Mouse (Mus musculus): Measurements from ENCODE around the gene Slc4a5. TPM values are rescaled to one million over a fixed set of nuclear protein-coding genes. Genes with fewer than 3 reads are reported as not detected.
A peak's percentile ranks its signal among the peaks of the same experiment; 100 is the strongest.

Slc4a5 gene
- polyA plus RNA-seq, 1 experiment from 2014 or later: 0.05 TPM

DNA sequence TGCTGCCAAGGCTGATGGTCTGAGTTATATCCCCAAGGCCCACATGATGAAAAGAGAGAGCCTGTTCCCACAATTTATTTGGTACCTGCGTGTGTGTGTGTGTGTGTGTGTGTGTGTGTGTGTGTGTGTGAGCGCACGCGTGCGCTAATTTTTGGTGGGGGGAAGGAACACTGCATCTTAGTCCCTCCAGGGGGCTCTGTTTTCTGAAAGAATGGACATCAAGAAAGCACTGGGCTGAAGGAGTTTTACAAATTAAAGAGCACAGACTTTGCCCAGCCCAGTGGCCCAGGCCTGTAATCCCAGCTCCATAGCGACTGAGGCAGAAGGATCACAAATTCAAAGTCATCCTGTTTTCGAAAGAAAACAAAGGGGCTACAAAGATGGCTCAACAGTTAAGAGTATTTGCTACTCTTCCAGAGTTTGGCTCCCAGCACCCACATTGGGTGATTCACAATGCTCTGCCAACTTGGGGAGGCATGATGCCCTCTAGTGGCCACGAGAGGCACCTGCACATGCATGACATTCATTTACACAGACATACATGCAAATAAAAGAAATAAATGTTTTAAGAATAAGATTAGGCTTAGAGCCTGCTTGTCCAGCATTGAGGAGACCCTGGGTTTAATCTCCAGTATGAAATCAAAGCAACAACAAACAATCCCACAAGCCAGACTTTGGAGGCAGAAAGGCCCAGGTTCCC, 60.8 kb downstream of the Slc4a5 start:
- Histone ChIP-seq H3K9ac (replicated peaks) (no peak overlapping the region), H3K4me1 (ENCODE audit: insufficient read depth) (no peaks in the 10 kb centered on the region), H3K27ac (ENCODE audit: low read depth) (no peak overlapping the region), H3K4me2 (ENCODE audit: low read depth, low read length) (no peak overlapping the region), H3K9me3 (ENCODE audit: low read length) (0 out of 2 replicates have a peak, but pooled peaks cover 3% of the 10 kb centered on the region), H3K36me3 (replicated peaks; ENCODE audit: insufficient read depth, low read length) (no peaks in the 10 kb centered on the region), H3K27me3 (ENCODE audit: insufficient read depth, low read length) (no peaks in the 10 kb centered on the region), H3K4me3 (ENCODE audit: low read depth, low read length) (no peak overlapping the region)
- 79% methylated on average over 8 of the region's 8 CpGs for WGBS (ENCODE audit: insufficient replicate concordance)
- ATAC-seq: no peak
- TF ChIP-seq CTCF (IDR thresholded peaks at IDR 0.05; ENCODE audit: low read depth): peak; percentile 77
- TF ChIP-seq EP300 (IDR thresholded peaks at IDR 0.05; ENCODE audit: low read depth): no peak
- DNase-seq: no peak

DNA sequence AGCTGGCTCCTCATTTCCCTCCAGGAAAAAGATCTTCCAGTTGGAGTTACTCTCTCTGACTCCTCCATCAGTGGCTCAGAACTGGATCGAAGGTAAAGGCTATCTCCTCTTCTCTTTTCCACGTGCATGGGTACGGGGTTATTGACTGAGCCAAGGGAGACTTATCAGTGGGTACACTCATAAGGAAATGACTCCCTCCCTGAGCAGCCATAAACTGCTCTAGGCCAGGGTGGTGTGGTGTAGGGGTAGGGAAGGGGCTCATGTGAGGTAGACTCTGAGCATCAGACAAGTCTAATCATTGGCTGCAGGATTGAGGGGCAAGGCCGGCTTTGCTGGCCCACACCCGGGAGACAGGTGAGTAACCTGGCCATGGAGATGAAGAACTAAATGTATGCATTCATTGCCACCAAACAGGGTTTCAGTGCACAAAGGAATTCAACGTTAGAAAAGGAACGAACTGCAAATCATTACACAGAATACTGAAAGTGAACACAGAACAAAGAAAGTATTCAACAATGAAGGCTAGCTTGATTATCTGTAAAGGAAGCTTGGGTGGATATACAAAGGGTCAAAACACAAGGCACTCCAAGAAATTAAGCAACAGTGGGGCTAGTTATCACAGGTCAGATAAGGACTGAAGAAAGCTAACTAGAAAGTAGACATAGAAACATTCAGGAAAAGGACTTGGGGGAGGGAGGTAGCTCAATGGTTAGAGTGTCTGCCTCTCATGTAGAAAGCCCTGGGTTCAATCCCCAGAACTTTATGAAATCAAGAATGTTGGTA, 81.0 kb downstream of the Slc4a5 start:
- 65% methylated on average over 7 of the region's 7 CpGs for WGBS (ENCODE audit: insufficient replicate concordance)
- TF ChIP-seq EP300 (IDR thresholded peaks at IDR 0.05; ENCODE audit: low read depth) (no peak), CTCF (IDR thresholded peaks at IDR 0.05; ENCODE audit: low read depth) (no peak)
- no peaks in the 10 kb centered on the region for H3K27me3 ChIP-seq (ENCODE audit: insufficient read depth, low read length)
- peaks cover 8% of the 10 kb centered on the region; the same call in 1 of the 2 replicates for H3K36me3 ChIP-seq (replicated peaks; ENCODE audit: insufficient read depth, low read length)
- H3K4me1 ChIP-seq (ENCODE audit: insufficient read depth): no peaks in the 10 kb centered on the region
- no peak overlapping the region for H3K27ac ChIP-seq (ENCODE audit: low read depth)
- H3K9ac ChIP-seq (replicated peaks): no peak overlapping the region
- no peaks in the 10 kb centered on the region for H3K9me3 ChIP-seq (ENCODE audit: low read length)
- no peak for DNase-seq
- no peak overlapping the region for H3K4me3 ChIP-seq (ENCODE audit: low read depth, low read length)
- no peak overlapping the region for H3K4me2 ChIP-seq (ENCODE audit: low read depth, low read length)
- no peak for ATAC-seq

DNA sequence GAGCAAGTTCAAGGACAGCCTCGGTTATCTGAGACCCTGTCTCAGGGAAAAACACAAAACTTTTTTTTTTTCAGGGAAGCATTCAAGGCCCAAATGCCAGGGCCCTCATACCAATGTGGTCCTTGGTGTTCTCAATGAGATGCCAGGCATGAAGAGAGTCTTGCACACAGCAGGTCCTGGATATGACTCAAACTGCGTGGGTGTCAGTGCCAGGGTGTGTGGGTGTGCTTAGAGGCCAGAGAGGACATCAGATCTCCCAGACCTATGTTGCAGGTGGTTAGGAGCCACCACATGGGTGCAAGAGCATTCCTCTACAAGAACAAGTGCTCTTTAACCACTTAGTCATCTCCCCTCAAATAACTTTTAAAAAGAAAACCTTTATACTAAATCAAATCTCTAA, 81.7 kb downstream of the Slc4a5 start:
- TF ChIP-seq CTCF (IDR thresholded peaks at IDR 0.05; ENCODE audit: low read depth): no peak
- no peak for TF ChIP-seq EP300 (IDR thresholded peaks at IDR 0.05; ENCODE audit: low read depth)
- H3K9ac ChIP-seq (replicated peaks): no peak overlapping the region
- no peak overlapping the region for H3K4me3 ChIP-seq (ENCODE audit: low read depth, low read length)
- DNase-seq (no peak), ATAC-seq (no peak)
- no peaks in the 10 kb centered on the region for H3K27me3 ChIP-seq (ENCODE audit: insufficient read depth, low read length)
- peaks cover 15% of the 10 kb centered on the region for H3K36me3 ChIP-seq (replicated peaks; ENCODE audit: insufficient read depth, low read length)
- H3K27ac ChIP-seq (ENCODE audit: low read depth): no peak overlapping the region
- H3K4me1 ChIP-seq (ENCODE audit: insufficient read depth): no peaks in the 10 kb centered on the region
- no peak overlapping the region for H3K4me2 ChIP-seq (ENCODE audit: low read depth, low read length)
- WGBS (ENCODE audit: insufficient replicate concordance): 77% methylated on average over 2 of the region's 2 CpGs
- no peaks in the 10 kb centered on the region for H3K9me3 ChIP-seq (ENCODE audit: low read length)

DNA sequence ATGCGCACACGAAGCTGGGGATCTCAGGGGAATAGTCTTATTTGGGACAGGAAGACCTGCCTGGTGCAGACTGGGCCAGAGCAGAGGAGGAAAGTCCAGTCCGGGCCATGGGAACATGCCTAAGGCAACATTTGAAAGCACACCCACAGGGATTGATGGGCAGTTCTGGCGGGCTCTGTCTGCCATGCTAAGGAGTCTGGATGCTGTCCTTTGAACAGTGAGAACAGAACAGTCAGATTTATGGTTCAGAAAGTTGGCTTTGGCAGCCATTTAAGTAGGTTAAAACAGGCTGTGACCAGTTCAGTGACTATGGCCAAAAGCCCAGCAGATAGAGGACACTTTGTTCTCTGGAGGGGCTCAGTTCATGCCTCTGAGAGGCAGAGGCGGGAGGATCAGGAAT, 82.6 kb downstream of the Slc4a5 start:
- Histone ChIP-seq H3K4me1 (ENCODE audit: insufficient read depth) (no peaks in the 10 kb centered on the region), H3K27me3 (ENCODE audit: insufficient read depth, low read length) (no peaks in the 10 kb centered on the region), H3K9me3 (ENCODE audit: low read length) (no peaks in the 10 kb centered on the region), H3K4me3 (ENCODE audit: low read depth, low read length) (no peak overlapping the region), H3K9ac (replicated peaks) (no peak overlapping the region), H3K27ac (ENCODE audit: low read depth) (no peak overlapping the region), H3K4me2 (ENCODE audit: low read depth, low read length) (no peak overlapping the region), H3K36me3 (replicated peaks; ENCODE audit: insufficient read depth, low read length) (peaks cover 20% of the 10 kb centered on the region)
- TF ChIP-seq CTCF (IDR thresholded peaks at IDR 0.05; ENCODE audit: low read depth) (no peak), EP300 (IDR thresholded peaks at IDR 0.05; ENCODE audit: low read depth) (no peak)
- 79% methylated on average over 5 of the region's 5 CpGs for WGBS (ENCODE audit: insufficient replicate concordance)
- ATAC-seq (no peak), DNase-seq (no peak)

DNA sequence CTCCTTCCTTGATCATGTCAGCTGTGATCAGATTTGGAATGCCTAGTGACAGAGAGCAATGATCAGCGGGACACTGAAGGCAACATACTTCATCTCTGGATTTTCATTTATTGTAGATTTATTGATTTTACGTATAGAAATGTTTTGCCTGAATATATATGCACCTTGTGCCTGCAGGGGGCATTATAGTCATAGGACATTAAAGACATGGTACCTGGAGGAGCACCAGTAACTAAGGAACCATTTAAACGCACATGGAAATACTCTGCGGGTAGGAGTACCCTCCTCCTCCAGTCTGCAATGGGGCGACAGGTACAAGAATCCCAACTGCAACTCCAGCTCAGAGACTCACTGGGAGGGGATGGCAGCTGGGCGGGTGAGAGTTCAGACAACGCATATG, 89.4 kb downstream of the Slc4a5 start:
- Histone ChIP-seq H3K4me3 (ENCODE audit: low read depth, low read length) (no peak overlapping the region), H3K27me3 (ENCODE audit: insufficient read depth, low read length) (no peaks in the 10 kb centered on the region), H3K36me3 (replicated peaks; ENCODE audit: insufficient read depth, low read length) (peaks cover 65% of the 10 kb centered on the region), H3K27ac (ENCODE audit: low read depth) (no peak overlapping the region), H3K4me2 (ENCODE audit: low read depth, low read length) (no peak overlapping the region), H3K9me3 (ENCODE audit: low read length) (no peaks in the 10 kb centered on the region), H3K9ac (replicated peaks) (no peak overlapping the region), H3K4me1 (ENCODE audit: insufficient read depth) (peaks cover 5% of the 10 kb centered on the region; the same call in 1 of the 2 replicates)
- TF ChIP-seq CTCF (IDR thresholded peaks at IDR 0.05; ENCODE audit: low read depth) (peak; percentile 35), EP300 (IDR thresholded peaks at IDR 0.05; ENCODE audit: low read depth) (no peak)
- ATAC-seq (no peak), DNase-seq (no peak)
- 88% methylated on average over 7 of the region's 7 CpGs for WGBS (ENCODE audit: insufficient replicate concordance)

DNA sequence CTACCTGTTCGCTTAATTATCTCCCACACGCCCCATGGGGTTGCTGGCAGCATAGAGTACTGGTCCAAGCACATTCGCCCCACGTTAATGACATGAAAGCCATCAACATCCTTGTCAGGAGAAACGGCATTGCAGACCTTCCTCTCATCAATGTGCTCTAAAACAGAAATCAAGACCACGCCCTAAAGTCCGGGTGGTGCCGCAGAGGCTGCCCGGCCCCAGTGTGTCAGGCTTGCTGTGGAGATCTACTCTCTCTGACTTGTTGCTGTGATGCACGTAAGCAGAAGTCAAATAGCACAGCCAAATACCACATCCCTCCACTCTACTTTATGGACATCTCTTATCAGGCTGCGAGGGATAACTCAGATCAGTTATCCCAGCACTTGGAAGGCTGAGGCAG, 91.6 kb downstream of the Slc4a5 start:
- Histone ChIP-seq H3K9me3 (ENCODE audit: low read length) (no peaks in the 10 kb centered on the region), H3K4me2 (ENCODE audit: low read depth, low read length) (no peak overlapping the region), H3K4me1 (ENCODE audit: insufficient read depth) (peaks cover 17% of the 10 kb centered on the region), H3K9ac (replicated peaks) (no peak overlapping the region), H3K27me3 (ENCODE audit: insufficient read depth, low read length) (no peaks in the 10 kb centered on the region), H3K4me3 (ENCODE audit: low read depth, low read length) (no peak overlapping the region), H3K27ac (ENCODE audit: low read depth) (no peak overlapping the region), H3K36me3 (replicated peaks; ENCODE audit: insufficient read depth, low read length) (peaks cover 50% of the 10 kb centered on the region)
- TF ChIP-seq CTCF (IDR thresholded peaks at IDR 0.05; ENCODE audit: low read depth) (no peak), EP300 (IDR thresholded peaks at IDR 0.05; ENCODE audit: low read depth) (no peak)
- ATAC-seq (no peak), DNase-seq (no peak)
- WGBS (ENCODE audit: insufficient replicate concordance): 90% methylated on average over 11 of the region's 11 CpGs
